In genomic region chr8:83582226-83582625, GRCm38 (mm10) we compare ENCODE assay signal across 32 mouse cellular contexts. TPM values are rescaled to one million over a fixed set of nuclear protein-coding genes. Genes with fewer than 3 reads are reported as not detected.
DNase-seq lines count a peak whose midpoint lies in the region; ATAC-seq and TF ChIP-seq lines count a peak whose summit lies in the region.
"Had no signal": no experiment of that assay in that cellular context is flagged by ENCODE, and none has a peak within 500 bp of the region (broad histone marks: within the 10 kb centered on the region; RNA-seq: fewer than 3 reads in every experiment).

No protein-coding gene starts in this region.

- TF ChIP-seq CTCF in gastrocnemius, adult 2 months (IDR thresholded peaks at IDR 0.05) = no peak

- no peaks in the 10 kb centered on the region for H3K9me3 ChIP-seq in midbrain, embryonic 12.5 days
- no peaks in the 10 kb centered on the region for H3K9me3 ChIP-seq in midbrain, embryonic 11.5 days (ENCODE audit: control insufficient read depth, low read length)
- no peaks in the 10 kb centered on the region for H3K9me3 ChIP-seq in hindbrain, embryonic 12.5 days (replicated peaks)
- H3K9me3 ChIP-seq: embryonic facial prominence, embryonic 10.5 days; forebrain, embryonic 10.5 days; G1E; heart, embryonic 12.5 days; hindbrain, embryonic 10.5 days; limb, embryonic 12.5 days; liver, embryonic 12.5 days had no signal

- intact Hi-C loops in gastrocnemius, adult 2 months (cut with DNase I) = no loop called here

- H3K4me3 ChIP-seq in gastrocnemius, adult 2 months = peak overlapping the region; percentile 15; the same call in 1 of the 2 replicates
- no peak overlapping the region for H3K4me3 ChIP-seq in midbrain, embryonic 12.5 days
- no peak overlapping the region for H3K4me3 ChIP-seq in midbrain, embryonic 11.5 days (ENCODE audit: low read depth, low read length)
- no peak overlapping the region for H3K4me3 ChIP-seq in hindbrain, embryonic 12.5 days
- H3K4me3 ChIP-seq: embryonic facial prominence, embryonic 10.5 days; forebrain, embryonic 10.5 days; heart, embryonic 12.5 days; hindbrain, embryonic 10.5 days; limb, embryonic 12.5 days; liver, embryonic 12.5 days had no signal

- ATAC-seq in midbrain, embryonic 12.5 days (ENCODE audit: low FRiP score, low read depth) = no peak
- ATAC-seq in midbrain, embryonic 11.5 days (ENCODE audit: low FRiP score) = no peak
- no peak for ATAC-seq in hindbrain, embryonic 12.5 days (ENCODE audit: low FRiP score)
- ATAC-seq: forebrain, embryonic 16.5 days; intestine, postnatal 0 days; liver, embryonic 12.5 days; Patski had no signal

- 88% methylated on average over 8 of the region's 8 CpGs for WGBS in midbrain, embryonic 12.5 days
- 88% methylated on average over 8 of the region's 8 CpGs for WGBS in midbrain, embryonic 11.5 days
- WGBS in hindbrain, embryonic 12.5 days = 88% methylated on average over 8 of the region's 8 CpGs

- peaks cover 21% of the 10 kb centered on the region for H3K36me3 ChIP-seq in midbrain, embryonic 12.5 days
- H3K36me3 ChIP-seq in midbrain, embryonic 11.5 days (ENCODE audit: control insufficient read depth, insufficient read depth, low read length) = 0 out of 2 replicates have a peak, but pooled peaks cover 2% of the 10 kb centered on the region
- peaks cover 26% of the 10 kb centered on the region for H3K36me3 ChIP-seq in hindbrain, embryonic 12.5 days

- 0 out of 2 replicates have a peak overlapping the region, but pooled peaks have one; percentile 2 for H3K9ac ChIP-seq in midbrain, embryonic 12.5 days (replicated peaks)
- H3K9ac ChIP-seq in midbrain, embryonic 11.5 days (ENCODE audit: low read length) = no peak overlapping the region
- no peak overlapping the region for H3K9ac ChIP-seq in hindbrain, embryonic 12.5 days
- H3K9ac ChIP-seq: limb, embryonic 12.5 days; liver, embryonic 12.5 days had no signal

- no peaks in the 10 kb centered on the region for H3K27me3 ChIP-seq in midbrain, embryonic 12.5 days
- H3K27me3 ChIP-seq in midbrain, embryonic 11.5 days (ENCODE audit: control insufficient read depth, insufficient read depth, low read length) = no peaks in the 10 kb centered on the region
- H3K27me3 ChIP-seq in hindbrain, embryonic 12.5 days = no peaks in the 10 kb centered on the region
- H3K27me3 ChIP-seq: CH12.LX; heart, embryonic 12.5 days; limb, embryonic 12.5 days; liver, embryonic 12.5 days; Patski had no signal

- no peak overlapping the region for H3K4me2 ChIP-seq in midbrain, embryonic 12.5 days (replicated peaks)
- H3K4me2 ChIP-seq in midbrain, embryonic 11.5 days = no peak overlapping the region
- no peak overlapping the region for H3K4me2 ChIP-seq in hindbrain, embryonic 12.5 days (replicated peaks)
- H3K4me2 ChIP-seq: heart, embryonic 12.5 days; limb, embryonic 12.5 days; liver, embryonic 12.5 days had no signal

- DNase-seq in gastrocnemius, adult 2 months = no peak
- DNase-seq in gastrocnemius, adult 18-20 months (ENCODE audit: low spot score) = no peak
- DNase-seq in midbrain, embryonic 11.5 days (ENCODE audit: low spot score, missing footprints) = no peak
- peak; percentile 42 for DNase-seq in cerebellum, adult 9-10 months
- DNase-seq in cerebellum, postnatal 14 days = peak; percentile 18 to 38
- DNase-seq: adrenal gland, adult 8-10 months; B cell, adult 2 months; lung, adult 2 months; lung, postnatal 14 days; thymus, postnatal 14 days had no signal

- peak overlapping the region; percentile 97 for H3K27ac ChIP-seq in gastrocnemius, adult 2 months
- no peak overlapping the region for H3K27ac ChIP-seq in midbrain, embryonic 12.5 days (replicated peaks)
- H3K27ac ChIP-seq in midbrain, embryonic 11.5 days (ENCODE audit: low read depth, low read length) = no peak overlapping the region
- no peak overlapping the region for H3K27ac ChIP-seq in hindbrain, embryonic 12.5 days
- H3K27ac ChIP-seq: embryonic facial prominence, embryonic 10.5 days; forebrain, embryonic 10.5 days; hindbrain, embryonic 10.5 days; limb, embryonic 12.5 days; liver, embryonic 12.5 days had no signal

- peaks cover 40% of the 10 kb centered on the region for H3K4me1 ChIP-seq in midbrain, embryonic 12.5 days
- peaks cover 8% of the 10 kb centered on the region for H3K4me1 ChIP-seq in midbrain, embryonic 11.5 days (ENCODE audit: control insufficient read depth, insufficient read depth, low read length)
- H3K4me1 ChIP-seq in hindbrain, embryonic 12.5 days = peaks cover 37% of the 10 kb centered on the region

RNA-seq across cellular contexts. Expression of gene Ndufb7, which starts 15.8 kb away (rescaled TPM):
- 100 to 1,000 TPM; 282 to 397 TPM for total RNA-seq in gastrocnemius, adult 2 months (2021)
- total RNA-seq in gastrocnemius, adult 18-20 months (2021) = 100 to 1,000 TPM; 308 to 352 TPM
- polyA plus RNA-seq in midbrain, embryonic 12.5 days (2016; fragmentation: Nextera tagmentation; extraction: Ambion mirVana) = 329 and 353 TPM in 2 replicates
- polyA plus RNA-seq in midbrain, embryonic 11.5 days (2014; fragmentation: Nextera tagmentation; extraction: Ambion mirVana) = 351 and 359 TPM in 2 replicates
- polyA plus RNA-seq in hindbrain, embryonic 12.5 days (2016; fragmentation: Nextera tagmentation; extraction: Ambion mirVana) = 307 and 342 TPM in 2 replicates

RNA-seq across cellular contexts. Expression of gene Tecr, which starts 25.5 kb away (rescaled TPM):
- 100 to 1,000 TPM; 416 to 566 TPM for total RNA-seq in gastrocnemius, adult 2 months (2021)
- total RNA-seq in gastrocnemius, adult 18-20 months (2021) = 100 to 1,000 TPM; 512 to 541 TPM
- 600 and 631 TPM in 2 replicates for polyA plus RNA-seq in midbrain, embryonic 12.5 days (2016; fragmentation: Nextera tagmentation; extraction: Ambion mirVana)
- polyA plus RNA-seq in midbrain, embryonic 11.5 days (2014; fragmentation: Nextera tagmentation; extraction: Ambion mirVana) = 680 and 686 TPM in 2 replicates
- polyA plus RNA-seq in hindbrain, embryonic 12.5 days (2016; fragmentation: Nextera tagmentation; extraction: Ambion mirVana) = 646 and 653 TPM in 2 replicates

RNA-seq across cellular contexts. Expression of gene Dnajb1, which starts 25.8 kb away (rescaled TPM):
- total RNA-seq in gastrocnemius, adult 2 months (2021) = 10 to 100 TPM in 1 of 2 experiments, 1 to 10 TPM in 1; 3.6 to 11.8 TPM
- 10 to 100 TPM in 1 of 2 experiments, 1 to 10 TPM in 1; 5.9 to 16.7 TPM for total RNA-seq in gastrocnemius, adult 18-20 months (2021)
- polyA plus RNA-seq in midbrain, embryonic 12.5 days (2016; fragmentation: Nextera tagmentation; extraction: Ambion mirVana) = 66.4 and 67.7 TPM in 2 replicates
- polyA plus RNA-seq in midbrain, embryonic 11.5 days (2014; fragmentation: Nextera tagmentation; extraction: Ambion mirVana) = 61.1 and 71.3 TPM in 2 replicates
- polyA plus RNA-seq in hindbrain, embryonic 12.5 days (2016; fragmentation: Nextera tagmentation; extraction: Ambion mirVana) = 57.1 and 62.8 TPM in 2 replicates

RNA-seq across cellular contexts. Expression of gene Olfr370, which starts 46.6 kb away (rescaled TPM):
- total RNA-seq in gastrocnemius, adult 2 months (2021) = not detected
- not detected for total RNA-seq in gastrocnemius, adult 18-20 months (2021)
- polyA plus RNA-seq in midbrain, embryonic 12.5 days (2016; fragmentation: Nextera tagmentation; extraction: Ambion mirVana) = not detected in 2 replicates
- polyA plus RNA-seq in midbrain, embryonic 11.5 days (2014; fragmentation: Nextera tagmentation; extraction: Ambion mirVana) = not detected in 2 replicates
- 0.09 and 0.10 TPM in 2 replicates for polyA plus RNA-seq in hindbrain, embryonic 12.5 days (2016; fragmentation: Nextera tagmentation; extraction: Ambion mirVana)
- total RNA-seq: adrenal gland, adult 8-10 months; CH12.LX; gastrocnemius, postnatal 4 days; heart, postnatal 10 days; layer of hippocampus, adult 8-10 months; layer of hippocampus, postnatal 36 days; left cerebral cortex, postnatal 10 days; megakaryocyte-erythroid progenitor cell, adult 5-6 weeks had no signal
- polyA plus RNA-seq: cortical plate, adult 2 months; embryonic facial prominence, embryonic 10.5 days; forebrain, embryonic 10.5 days; forebrain, embryonic 16.5 days; G1E; heart, embryonic 12.5 days; intestine, postnatal 0 days; kidney, embryonic 14.5 days; limb, embryonic 12.5 days; liver, embryonic 12.5 days; lung, adult 2 months; small intestine, adult 2 months had no signal

Comparison
In these comparisons a context has a peak if more than half of its experiments do, and no peak if none do; other contexts are left out.
1. DNase-seq: peak in cerebellum, adult 9-10 months (single experiment) and cerebellum, postnatal 14 days (2 of 2); none in gastrocnemius, adult 2 months (single experiment), gastrocnemius, adult 18-20 months (single experiment) and midbrain, embryonic 11.5 days (single experiment).